Mouse (Mus musculus) myocyte (in vitro differentiated cells): Measurements from ENCODE around the gene Atg4b.
"Not testable (repeated sequence)": the region's sequence is repeated elsewhere in the genome, so short reads cannot be mapped to it uniquely, and the experiment has no call there.

Source experiments
- CEBPB ChIP-seq: IDR thresholded peaks from 2 replicates; pipeline ENCODE4 v1.6.1; 2011; ENCODE audit warnings: mild to moderate bottlenecking, moderate library complexity; ENCODE audit not compliant: poor library complexity, insufficient read depth, severe bottlenecking
- E2F4 ChIP-seq: IDR thresholded peaks from one replicate; pipeline ENCODE4 v1.6.1; 2011; ENCODE audit warnings: mild to moderate bottlenecking, control low read depth, moderate library complexity; ENCODE audit not compliant: insufficient read depth
- MAX ChIP-seq: IDR thresholded peaks from one replicate; pipeline ENCODE4 v1.6.1; 2011; ENCODE audit warnings: low read depth, mild to moderate bottlenecking, control low read depth
- MYOD1 ChIP-seq, 3 experiments: IDR thresholded peaks; one replicate each; pipeline ENCODE4 v1.6.1; 2011; ENCODE audit warnings: control low read depth in 2 of 3, low read depth in 2 of 3, mild to moderate bottlenecking in 2 of 3, moderate library complexity in 1 of 3; ENCODE audit not compliant: insufficient read length in 2 of 3, control insufficient read depth in 1 of 3
- MYOG ChIP-seq, 3 experiments: IDR thresholded peaks; one replicate each; pipeline ENCODE4 v1.6.1; 2011; ENCODE audit warnings: control low read depth in 2 of 3, low read depth in 2 of 3, mild to moderate bottlenecking in 2 of 3; ENCODE audit not compliant: insufficient read length in 2 of 3, control insufficient read depth in 1 of 3, insufficient read depth in 1 of 3
- POLR2A ChIP-seq: IDR thresholded peaks from one replicate; pipeline ENCODE4 v1.6.1; 2011; ENCODE audit warnings: low read depth, mild to moderate bottlenecking, control low read depth, moderate library complexity; ENCODE audit not compliant: insufficient read length
- POLR2AphosphoS2 ChIP-seq: IDR thresholded peaks from one replicate; pipeline ENCODE4 v1.6.1; 2011; ENCODE audit warnings: low read depth, control low read depth; ENCODE audit not compliant: insufficient read length
- REST ChIP-seq: IDR thresholded peaks from one replicate; pipeline ENCODE4 v1.6.1; 2011; ENCODE audit warnings: mild to moderate bottlenecking, control low read depth, moderate library complexity; ENCODE audit not compliant: insufficient read depth, insufficient read length
- SRF ChIP-seq: IDR thresholded peaks from one replicate; pipeline ENCODE4 v1.6.1; 2011; ENCODE audit warnings: low read depth; ENCODE audit not compliant: control insufficient read depth, insufficient read length
- TCF12 ChIP-seq: IDR thresholded peaks from one replicate; pipeline ENCODE4 v1.6.1; 2011; ENCODE audit warnings: mild to moderate bottlenecking, control low read depth; ENCODE audit not compliant: poor library complexity, insufficient read depth, severe bottlenecking
- TCF3 ChIP-seq: IDR thresholded peaks from one replicate; pipeline ENCODE4 v1.6.1; 2011; ENCODE audit warnings: low read depth, control low read depth; ENCODE audit not compliant: insufficient read length
- USF1 ChIP-seq: IDR thresholded peaks from one replicate; pipeline ENCODE4 v1.6.1; 2011; ENCODE audit warnings: low read depth, mild to moderate bottlenecking, control low read depth, moderate library complexity

DNA sequence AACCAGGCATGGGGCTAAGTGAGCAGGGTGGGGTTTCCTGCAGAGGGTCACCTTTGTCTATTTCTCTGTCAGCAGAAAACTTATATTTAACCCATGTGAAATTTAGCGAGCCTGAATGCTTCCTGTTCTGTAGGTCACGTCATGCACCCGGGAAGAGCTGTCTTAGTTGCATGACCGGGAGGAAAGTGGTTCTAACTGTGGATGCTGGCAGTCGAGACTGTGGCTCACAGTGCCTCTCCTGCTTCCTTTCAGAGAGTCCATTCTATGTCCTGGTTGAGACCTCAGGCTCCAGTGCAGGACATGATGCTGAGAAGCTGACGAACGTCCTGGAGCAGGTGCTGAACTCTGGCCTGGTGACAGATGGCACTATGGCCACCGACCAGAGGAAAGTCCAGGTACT is 87.3 kb downstream of the Atg4b start:
- not testable (repeated sequence) for TF ChIP-seq POLR2AphosphoS2; MYOD1 (IDR thresholded peaks at IDR 0.05; ENCODE audit: control insufficient read depth in 1 of 3, insufficient read length in 2 of 3, low read depth in 2 of 3); MAX; POLR2A; E2F4; MYOG (IDR thresholded peaks at IDR 0.05; ENCODE audit: control insufficient read depth in 1 of 3, insufficient read depth in 1 of 3, insufficient read length in 2 of 3, low read depth in 2 of 3); USF1; TCF3; CEBPB; REST; TCF12; SRF
